Mouse (Mus musculus) frontal cortex, adult 2 months (tissue): ENCODE measurements around the gene Il22. TPM values are rescaled to one million over a fixed set of nuclear protein-coding genes. Genes with fewer than 3 reads are reported as not detected.
"Not testable (repeated sequence)": the region's sequence is repeated elsewhere in the genome, so short reads cannot be mapped to it uniquely, and the experiment has no call there.

ENCODE experiments used
- DNase-seq, 2 experiments: peaks; one replicate each; pipeline ENCODE4 v3.0.0; 2022; ENCODE audit warnings: low spot score in 1 of 2; ENCODE audit errors: extremely low spot score in 1 of 2
- polyA plus RNA-seq: library from polyadenylated mRNA; depleted of rRNA; stranded (reverse); fragments of >200 nt; gene quantifications from 2 replicates; pipeline ENCODE4 v1.2.3, GENCODE M21; 2012; rRNA removed

Gene Il22
- 0.08 TPM in 1 of 2 replicates, not detected in the other for polyA plus RNA-seq

- no peak for DNase-seq
Observed at GRCm38 (mm10) chr10:118204642-118205041, at the start of gene Il22. Il22 (plus strand) TSS chr10:118204942.

DNA sequence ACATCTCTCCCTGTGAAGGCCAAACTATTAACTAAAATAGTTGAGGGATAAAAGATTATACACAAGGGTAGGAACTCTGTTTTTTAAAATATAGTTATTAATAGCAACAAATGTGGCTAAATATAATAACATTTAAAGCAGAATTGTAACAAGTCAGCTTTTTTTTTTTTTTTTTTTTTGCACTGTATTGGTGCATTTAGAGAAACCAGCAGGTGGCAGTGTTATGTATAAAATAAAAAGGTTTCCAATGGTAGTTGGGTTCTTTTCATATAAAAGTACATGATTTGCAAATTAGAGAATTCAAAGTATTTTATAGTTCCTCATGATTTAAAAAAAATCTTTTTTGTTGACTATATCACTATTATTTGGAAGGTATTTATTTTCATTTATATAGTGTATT lies 48.8 kb upstream of the Il22 start:
- DNase-seq = peak in 1 of 2 experiments; percentile 61

GRCm38 (mm10) chr10:118161131-118161530 lies 43.6 kb upstream of the Il22 start:
- peak; percentile 80 to 91 for DNase-seq

GRCm38 (mm10) chr10:118169212-118169611 lies 35.5 kb upstream of the Il22 start:
- no peak for DNase-seq

DNA sequence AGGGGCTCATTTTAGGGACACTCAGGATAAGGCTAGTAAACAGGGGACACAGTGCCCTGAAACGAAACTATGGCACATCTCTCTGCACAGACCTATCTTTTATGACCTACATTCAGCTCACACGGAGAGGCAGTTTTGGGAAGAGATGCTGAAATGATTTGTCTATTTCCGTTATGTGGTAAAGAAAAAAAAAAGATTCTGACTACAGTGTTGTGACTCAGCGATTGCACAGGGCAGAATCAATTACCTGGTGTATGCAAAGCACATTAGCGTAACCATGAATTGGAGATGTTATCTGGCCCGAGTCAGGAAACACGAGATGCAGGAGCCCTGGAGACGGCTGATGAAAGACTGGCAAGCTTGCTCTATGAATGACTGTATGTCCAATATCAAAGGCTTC lies 32.3 kb upstream of the Il22 start:
- DNase-seq = peak in 1 of 2 experiments; percentile 20

GRCm38 (mm10) chr10:118172876-118173275 lies 31.9 kb upstream of the Il22 start:
- DNase-seq = no peak

GRCm38 (mm10) chr10:118175542-118175941 lies 29.2 kb upstream of the Il22 start:
- not testable (repeated sequence) for DNase-seq

DNA sequence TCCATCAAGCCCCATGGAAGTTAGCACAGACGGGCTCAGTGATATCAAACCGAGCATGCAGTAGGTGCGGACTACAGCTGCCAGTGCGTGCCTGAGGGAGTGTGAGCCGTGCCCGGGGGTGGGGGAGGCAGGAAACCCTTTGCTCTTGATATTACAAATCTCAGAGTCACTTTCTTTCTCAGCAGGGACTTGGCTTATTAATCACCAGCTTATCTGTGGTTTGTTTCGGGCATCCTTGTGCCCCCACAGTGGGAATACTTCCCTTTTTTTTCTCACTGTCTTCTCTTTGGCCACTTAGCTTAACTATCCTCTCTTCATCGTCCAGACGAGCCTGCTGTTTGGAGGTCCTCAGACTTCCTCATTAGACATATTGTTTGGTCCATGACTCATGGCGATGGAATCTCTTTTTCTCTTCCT lies 26.0 kb upstream of the Il22 start:
- no peak for DNase-seq

DNA sequence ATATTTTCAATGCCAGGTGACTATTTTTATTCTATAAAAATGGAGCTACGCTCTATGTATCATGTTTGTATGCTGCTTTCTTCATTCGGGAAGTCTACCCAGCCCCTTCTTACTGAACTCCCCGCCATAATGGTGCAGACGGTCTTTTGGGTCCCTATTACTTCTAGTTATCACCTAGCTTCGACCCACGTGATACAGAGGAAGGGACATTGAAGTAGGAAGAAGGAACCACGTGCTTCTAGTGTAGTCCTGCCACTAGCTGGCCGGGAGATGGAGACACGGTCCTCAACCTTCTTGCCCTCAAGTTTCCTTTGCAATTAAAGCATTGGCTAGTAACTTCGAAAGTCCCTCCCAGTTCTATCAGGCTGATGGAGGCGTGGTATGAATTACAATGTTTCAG lies 25.5 kb upstream of the Il22 start:
- no peak for DNase-seq

DNA sequence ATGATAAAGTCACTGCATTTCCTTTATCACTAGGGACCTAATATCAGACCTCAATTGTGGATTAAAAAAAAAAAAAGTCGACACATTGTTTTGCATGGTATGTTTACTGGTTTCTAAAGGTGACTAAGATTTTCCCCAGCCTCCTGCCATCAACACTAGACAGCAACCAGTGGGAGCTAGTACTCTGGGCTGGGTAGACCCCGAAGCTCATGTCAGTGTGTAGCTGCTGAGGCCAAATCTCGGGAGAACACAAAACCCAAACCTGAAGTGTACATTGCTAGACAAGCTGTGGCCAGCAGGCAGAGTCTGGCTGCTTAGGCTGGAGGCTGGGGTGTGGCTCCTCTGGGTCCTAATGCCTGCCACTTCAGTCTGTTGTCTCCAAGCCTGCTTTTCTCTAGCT lies 9.6 kb upstream of the Il22 start:
- DNase-seq = not testable (repeated sequence)

DNA sequence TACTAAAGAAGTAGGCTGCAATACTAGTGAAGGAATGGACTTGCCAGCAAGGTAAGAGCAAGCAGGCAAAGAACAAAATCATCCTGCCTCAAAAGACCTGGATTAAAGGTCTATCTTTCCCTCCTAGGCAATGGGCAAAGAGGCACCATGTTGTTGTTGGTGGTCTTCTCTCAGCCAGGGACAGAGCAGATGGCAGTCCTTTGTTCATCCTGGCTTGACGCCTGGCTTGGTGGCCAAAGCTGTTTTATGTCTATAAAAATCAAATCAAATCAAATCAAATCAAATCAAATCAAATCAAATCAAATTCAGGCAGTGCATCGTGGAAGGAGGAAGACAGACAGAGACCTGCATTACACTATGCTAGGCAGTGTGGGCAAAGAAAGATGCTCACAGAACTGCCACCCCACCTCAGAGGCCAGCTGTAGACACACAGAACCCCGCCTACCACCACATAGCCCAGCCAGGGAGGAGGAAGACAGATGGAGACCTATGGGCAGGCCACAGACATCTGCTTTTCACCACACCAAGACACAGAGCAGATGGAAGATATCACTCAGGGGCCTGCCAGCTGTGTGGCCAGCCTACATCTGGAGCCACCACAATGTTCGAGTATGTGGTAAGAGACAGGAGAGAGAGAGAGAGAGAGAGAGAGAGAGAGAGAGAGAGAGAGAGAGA lies 11.1 kb downstream of the Il22 start:
- DNase-seq = not testable (repeated sequence)

DNA sequence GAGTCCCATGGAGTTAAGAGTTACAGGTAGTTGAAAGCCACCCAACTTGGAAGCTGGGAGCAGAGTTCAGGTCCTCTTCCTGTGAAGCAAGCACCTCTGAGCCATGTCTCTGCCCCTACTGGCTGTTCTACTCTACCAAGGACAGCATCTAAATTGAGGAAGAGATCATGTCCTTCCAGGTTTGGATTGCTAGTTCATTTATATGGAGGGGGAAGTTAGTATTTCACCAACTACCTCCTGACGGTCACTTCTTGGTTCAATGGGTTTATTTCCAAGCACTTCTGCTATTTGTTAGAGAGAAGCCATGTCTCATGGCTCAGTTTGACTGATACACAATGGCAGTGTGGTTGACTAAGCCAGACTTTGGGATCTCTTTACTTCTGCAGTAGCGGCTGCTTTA lies 22.9 kb downstream of the Il22 start:
- DNase-seq = not testable (repeated sequence)

DNA sequence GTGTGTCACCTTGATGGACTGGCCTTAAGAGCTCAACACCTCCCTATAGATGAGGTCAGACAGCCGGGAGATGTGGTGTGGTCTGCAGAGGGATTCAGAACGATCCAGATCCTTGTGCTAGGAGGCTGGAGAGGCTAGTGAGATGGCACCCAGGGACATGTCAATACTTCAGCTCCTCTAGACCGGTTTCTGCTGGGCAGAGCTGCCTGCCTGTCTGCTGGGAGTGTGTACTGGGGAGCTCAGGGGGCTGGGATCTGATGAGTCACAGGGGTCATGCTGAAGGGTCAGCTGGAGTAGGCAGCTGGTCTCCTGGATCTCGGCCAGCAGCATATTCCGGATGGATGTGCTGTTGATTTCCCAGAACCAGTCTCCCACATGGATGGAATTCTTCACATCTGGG lies 27.9 kb downstream of the Il22 start:
- DNase-seq = not testable (repeated sequence)

- not testable (repeated sequence) for DNase-seq
Observed at GRCm38 (mm10) chr10:118240680-118241079, 35.9 kb downstream of the Il22 start, which contains the start of gene Gm32717. Gm32717 (minus strand) TSS chr10:118240780.

GRCm38 (mm10) chr10:118249006-118249595 lies 44.4 kb downstream of the Il22 start:
- peak in 1 of 2 experiments; percentile 33 for DNase-seq

GRCm38 (mm10) chr10:118250852-118251295 lies 46.1 kb downstream of the Il22 start:
- peak in 1 of 2 experiments; percentile 36 for DNase-seq

DNA sequence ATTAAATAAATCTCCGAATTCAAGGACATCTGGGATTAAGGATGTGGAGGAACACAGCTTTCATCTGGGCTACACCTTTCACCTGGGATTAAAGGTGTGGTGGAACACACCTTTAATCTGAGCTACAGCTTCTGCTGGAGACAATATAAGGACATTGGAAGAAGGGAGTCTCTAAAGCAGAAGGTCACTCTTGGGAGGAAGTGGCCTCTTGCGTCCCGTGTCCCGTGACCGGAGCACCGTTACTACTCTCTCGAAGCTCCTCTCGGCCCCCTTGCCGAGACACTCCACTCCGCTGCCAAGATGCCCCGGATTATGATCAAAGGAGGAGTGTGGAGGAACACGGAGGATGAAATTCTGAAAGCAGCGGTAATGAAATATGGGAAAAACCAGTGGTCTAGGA lies 53.6 kb downstream of the Il22 start, which contains the start of gene Gm32802:
TSS of gene Gm32802 (plus strand) at position 301 of the 400 bp plus-strand sequence.
- not testable (repeated sequence) for DNase-seq

Other genes starting within 250 kb of the Il22 start
- gene Mdm1, start 63.1 kb upstream of the Il22 start, polyA plus RNA-seq = 18.3 and 20.6 TPM in 2 replicates
- 0.04 TPM in 1 of 2 replicates, not detected in the other for gene Gm32717, start 35.8 kb downstream of the Il22 start, polyA plus RNA-seq
- gene Gm32802, start 53.7 kb downstream of the Il22 start, polyA plus RNA-seq = 0.04 TPM in 1 of 2 replicates, not detected in the other
- gene Iltifb, start 90.1 kb downstream of the Il22 start, polyA plus RNA-seq = 0.17 TPM in 1 of 2 replicates, not detected in the other
- gene Gm9040, start 122.0 kb downstream of the Il22 start, polyA plus RNA-seq = not detected in 2 replicates
- not detected in 2 replicates for gene Gm9044, start 127.5 kb downstream of the Il22 start, polyA plus RNA-seq
- 0.08 TPM in 1 of 2 replicates, not detected in the other for gene Gm9045, start 132.9 kb downstream of the Il22 start, polyA plus RNA-seq
- not detected in 2 replicates for gene Gm9046, start 138.3 kb downstream of the Il22 start, polyA plus RNA-seq
- gene Gm9048, start 143.7 kb downstream of the Il22 start, polyA plus RNA-seq = 0.06 TPM in 1 of 2 replicates, not detected in the other
- 0.08 TPM in 1 of 2 replicates, not detected in the other for gene Gm9049, start 149.2 kb downstream of the Il22 start, polyA plus RNA-seq
- 0.10 TPM in 1 of 2 replicates, not detected in the other for gene Ifng, start 236.1 kb downstream of the Il22 start, polyA plus RNA-seq